Mouse (Mus musculus): ENCODE data around the gene Kdsr.

The Kdsr gene

DNA sequence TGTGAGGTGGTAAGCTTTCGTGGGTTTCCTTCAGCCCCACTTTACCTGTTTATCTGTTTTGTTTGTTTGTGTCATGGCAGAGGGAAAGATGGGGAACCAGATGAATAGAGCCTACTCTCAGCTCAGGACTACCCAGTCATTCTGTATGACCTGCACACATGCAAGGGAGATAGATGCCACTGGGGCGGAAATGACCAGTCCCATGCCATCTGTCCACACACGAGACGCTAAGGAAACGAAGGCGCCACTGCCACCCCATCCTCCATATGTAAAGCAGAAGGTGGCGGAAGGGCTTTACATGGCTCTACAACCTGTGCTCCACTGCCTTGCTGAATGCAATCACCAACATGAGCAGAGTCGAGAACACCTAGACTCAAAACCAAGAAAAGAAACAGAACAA is 23.3 kb downstream of the Kdsr start:
- no peak for DNase-seq

DNA sequence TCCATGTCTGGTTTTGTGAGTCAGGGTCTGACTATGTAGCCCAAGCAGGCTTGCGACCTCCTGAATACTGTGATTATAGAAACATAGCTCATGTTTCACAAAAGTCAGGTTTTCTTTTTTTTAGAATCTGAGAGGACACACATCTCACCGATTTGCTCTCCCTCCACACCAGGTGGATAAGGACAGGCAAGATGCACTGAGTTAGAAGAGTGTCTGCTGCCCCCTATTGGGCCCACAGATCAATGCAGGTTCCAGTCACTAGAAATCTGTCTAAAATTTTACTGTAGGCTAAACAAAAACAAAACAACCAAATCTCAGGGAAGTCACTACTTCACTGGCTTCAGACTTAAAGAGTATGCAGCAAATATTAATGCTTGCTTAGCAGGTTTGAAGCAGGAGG is 23.9 kb downstream of the Kdsr start:
- peak; percentile 71 for DNase-seq

- no peak for DNase-seq
Observed at GRCm38 (mm10) chr1:106722061-106722460, 37.5 kb downstream of the Kdsr start.

DNA sequence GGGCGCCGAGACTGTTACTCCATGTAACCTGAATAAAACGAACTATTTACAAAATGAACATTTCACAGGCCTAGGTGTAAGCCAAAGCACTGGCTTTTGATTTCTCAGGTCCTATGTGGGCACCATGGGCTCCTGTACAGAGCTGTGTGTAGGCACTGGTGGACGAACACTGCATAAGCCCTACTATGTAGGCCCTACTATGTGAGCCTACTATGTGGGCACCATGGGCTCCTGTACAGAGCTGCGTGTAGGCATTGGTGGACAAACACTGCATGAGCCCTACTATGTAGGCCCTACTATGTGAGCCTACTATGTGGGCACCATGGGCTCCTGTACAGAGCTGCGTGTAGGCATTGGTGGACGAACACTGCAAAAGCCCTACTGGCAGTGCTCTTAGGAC is 41.8 kb downstream of the Kdsr start:
- DNase-seq: peak; percentile 32

DNA sequence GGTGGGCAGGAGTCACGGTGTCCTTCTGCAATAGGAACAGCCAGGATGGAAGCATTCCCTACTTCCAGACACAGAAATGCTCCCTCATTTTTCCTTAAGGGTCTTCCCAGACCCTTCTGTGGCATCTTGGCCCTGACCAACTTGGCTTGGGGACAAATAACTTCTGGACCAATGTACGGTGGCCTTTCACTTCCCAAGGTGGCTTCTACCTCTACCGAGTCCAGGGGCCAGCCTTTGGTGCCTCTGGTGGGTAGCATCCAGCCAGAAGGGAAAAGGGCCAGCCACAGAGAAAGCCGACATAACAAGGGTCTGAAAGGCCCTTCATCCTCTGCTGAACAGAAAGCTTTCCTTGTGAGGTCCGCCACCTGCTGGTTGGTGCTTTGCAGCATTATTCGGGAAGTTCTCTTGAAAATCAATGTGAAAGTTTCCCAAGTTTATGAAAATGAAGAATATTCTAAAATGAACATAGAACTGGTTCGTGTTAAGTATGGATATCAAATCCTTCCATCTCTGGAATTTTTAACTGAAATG is 42.4 kb downstream of the Kdsr start:
- peak; percentile 89 for DNase-seq

- DNase-seq: no peak
Observed at GRCm38 (mm10) chr1:106716141-106716540, 43.4 kb downstream of the Kdsr start.

DNA sequence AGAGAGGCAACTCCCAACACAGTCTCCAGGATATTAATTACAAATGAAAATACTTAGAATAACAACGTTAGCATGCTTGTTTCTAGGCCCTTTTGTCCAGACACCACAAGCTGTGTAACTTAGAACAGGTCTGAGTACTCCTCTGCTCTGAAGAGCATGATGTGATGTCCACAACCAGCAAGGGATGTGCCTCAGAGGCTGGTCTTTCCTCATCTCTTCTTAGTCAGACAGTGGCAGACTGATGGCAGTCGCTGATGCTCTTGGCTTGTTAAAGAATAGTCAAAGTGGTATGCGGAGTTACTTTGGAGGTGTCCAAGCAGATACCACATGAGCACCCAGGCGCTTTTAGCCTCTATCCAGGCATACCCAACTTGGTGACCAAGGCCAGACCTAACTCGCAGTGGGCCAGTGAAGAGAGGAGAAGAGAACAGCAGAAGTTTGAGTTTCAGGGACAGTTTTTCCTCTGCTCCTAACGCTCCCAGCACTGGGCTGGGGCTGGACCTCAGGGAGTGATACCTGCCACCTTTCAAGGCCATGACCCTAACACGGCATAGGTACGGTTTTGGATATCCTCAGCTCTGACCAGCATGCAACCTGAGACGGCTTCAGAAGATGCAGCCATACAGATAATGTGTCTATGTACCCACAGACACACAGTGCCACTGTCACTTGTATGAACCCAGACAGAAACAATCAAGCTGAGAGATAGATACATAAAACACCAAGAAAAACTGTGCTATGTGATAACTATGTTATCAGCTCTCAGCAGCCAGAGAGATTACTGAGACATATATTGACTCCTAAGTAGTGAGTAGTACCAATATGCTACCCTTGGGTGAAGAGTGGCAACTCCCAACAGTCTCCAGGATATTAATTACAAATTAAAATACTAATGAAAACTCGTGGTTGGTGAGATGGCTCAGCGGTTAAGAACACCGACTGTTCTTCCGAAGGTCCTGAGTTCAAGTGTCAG is 44.1 kb downstream of the Kdsr start:
- DNase-seq: no peak

DNA sequence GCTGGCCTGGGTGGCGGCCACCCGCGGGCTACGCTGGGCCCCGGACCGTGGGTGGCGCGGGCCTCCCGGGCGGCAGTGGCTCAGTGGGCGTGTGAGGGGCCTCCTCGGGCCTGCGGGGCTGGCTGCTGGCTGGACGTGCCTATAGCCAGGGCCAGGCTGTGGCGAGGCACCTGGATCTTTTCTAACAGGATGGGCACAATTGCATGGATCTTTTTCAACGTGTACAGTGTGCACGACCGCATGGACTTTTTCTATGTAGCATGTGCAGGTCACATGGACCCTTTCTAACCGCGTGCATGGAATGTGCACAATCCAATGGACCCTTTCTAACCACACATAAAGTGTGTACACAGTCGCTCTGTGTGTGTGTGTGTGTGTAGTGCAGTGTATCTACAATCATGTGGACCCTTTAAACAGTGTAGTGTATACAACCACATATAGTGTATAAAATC is 45.0 kb downstream of the Kdsr start:
- DNase-seq: no peak

DNA sequence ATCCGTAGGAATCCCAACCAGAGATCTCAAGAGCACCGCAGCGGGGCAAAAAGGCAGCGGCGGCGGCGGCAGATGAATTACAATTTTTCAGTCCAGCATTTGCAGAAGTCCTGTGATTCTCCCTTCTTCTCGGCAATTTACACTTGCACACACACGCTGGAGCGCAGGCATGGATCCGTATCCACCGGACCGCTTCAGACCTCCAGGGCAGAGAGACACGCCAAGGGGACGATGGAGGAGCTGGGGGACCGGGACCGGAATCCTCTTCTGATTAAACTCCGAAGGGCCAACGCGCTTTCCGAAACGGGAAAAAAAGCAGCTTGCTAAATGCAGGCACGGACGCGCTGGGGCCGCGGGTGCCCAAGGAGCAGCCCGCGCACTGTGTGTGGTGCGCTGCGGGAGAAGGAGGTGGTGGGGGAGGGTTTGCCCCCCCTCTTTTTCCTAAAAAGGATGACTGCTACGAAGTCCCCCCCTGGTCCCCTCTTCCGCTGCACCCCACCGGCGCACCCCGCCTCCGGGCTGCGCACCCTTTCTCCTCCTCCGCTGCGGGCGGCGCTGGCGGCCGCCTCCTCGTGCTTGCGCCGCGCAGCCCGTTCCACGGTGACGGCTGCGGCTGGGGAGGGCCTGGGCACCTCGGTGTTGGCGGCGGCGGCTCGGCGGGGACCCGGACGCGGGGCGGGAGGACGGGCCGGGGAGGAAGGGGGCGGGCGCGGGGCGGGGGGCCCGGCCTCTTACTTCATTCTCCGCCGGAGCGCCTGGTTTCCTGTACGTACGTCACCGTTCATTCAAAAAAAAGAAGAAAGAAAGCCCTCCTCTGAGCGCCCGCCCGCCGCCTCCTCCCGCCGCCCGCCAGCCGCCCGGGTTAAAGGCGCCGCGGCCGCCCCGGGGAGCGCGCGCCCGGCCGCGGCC is 45.7 kb downstream of the Kdsr start, which contains the start of gene Bcl2:
Gene Bcl2 (minus strand): TSS at position 654 of the 909 bp plus-strand sequence.
- DNase-seq: peak; percentile 86

DNA sequence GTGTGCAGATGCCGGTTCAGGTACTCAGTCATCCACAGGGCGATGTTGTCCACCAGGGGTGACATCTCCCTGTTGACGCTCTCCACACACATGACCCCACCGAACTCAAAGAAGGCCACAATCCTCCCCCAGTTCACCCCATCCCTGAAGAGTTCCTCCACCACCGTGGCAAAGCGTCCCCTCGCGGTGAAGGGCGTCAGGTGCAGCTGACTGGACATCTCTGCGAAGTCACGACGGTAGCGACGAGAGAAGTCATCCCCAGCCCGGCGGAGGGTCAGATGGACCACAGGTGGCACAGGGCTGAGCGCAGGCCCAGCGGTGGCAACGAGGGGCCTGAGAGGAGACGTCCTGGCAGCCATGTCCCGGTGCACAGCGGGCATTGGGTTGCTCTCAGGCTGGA is 47.2 kb downstream of the Kdsr start:
- DNase-seq: peak; percentile 83

GRCm38 (mm10) chr1:106711356-106712125 is 48.0 kb downstream of the Kdsr start:
- DNase-seq: no peak

- no peak for DNase-seq
Observed at GRCm38 (mm10) chr1:106710202-106710601, 49.3 kb downstream of the Kdsr start.

- no peak for DNase-seq
Observed at GRCm38 (mm10) chr1:106707036-106707880, 52.3 kb downstream of the Kdsr start.

GRCm38 (mm10) chr1:106703183-106703582 is 56.3 kb downstream of the Kdsr start:
- DNase-seq: no peak

- no peak for DNase-seq
Observed at GRCm38 (mm10) chr1:106702471-106703175, 56.9 kb downstream of the Kdsr start.

GRCm38 (mm10) chr1:106700520-106701114 is 58.9 kb downstream of the Kdsr start:
- DNase-seq: no peak

DNA sequence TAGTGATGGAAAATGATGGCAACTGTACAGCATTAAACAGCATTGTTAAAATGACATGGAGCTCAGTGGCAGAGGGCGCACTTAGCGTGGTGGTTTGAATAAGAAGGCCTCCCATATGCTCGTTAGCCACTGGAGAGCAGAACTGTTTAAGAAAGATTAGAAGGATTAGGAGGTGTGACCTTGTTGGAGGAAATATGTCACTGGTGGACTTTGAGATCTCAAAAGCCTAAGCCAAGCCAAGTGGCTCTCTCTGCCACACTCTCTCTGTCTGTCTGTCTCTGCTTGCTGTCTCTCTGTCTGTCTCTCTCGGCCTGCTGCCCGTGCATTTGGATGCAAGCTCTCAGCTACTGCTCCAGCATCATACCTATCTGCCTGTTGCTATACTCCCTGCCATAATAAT is 63.1 kb downstream of the Kdsr start:
- no peak for DNase-seq

DNA sequence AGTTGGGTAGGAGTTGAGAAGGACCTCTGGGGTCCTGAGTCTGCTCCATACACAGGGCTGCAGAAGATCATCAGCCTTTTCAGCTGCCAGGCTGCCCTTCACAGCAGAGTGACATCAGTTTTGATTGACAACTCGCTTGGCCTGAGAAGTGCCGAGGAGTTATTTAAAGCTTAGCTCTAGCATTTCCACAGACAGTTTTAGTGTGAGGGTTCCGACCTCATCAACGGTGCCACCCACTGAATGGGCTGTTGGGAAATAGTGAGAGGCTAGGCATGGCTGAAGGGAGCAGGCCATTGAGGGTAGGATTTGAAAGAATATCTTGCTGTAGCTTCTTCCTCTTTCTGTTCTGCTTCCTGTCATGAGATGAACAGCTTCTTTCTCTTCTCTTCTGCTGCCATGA is 63.9 kb downstream of the Kdsr start:
- DNase-seq: no peak

GRCm38 (mm10) chr1:106694316-106694715 is 65.2 kb downstream of the Kdsr start:
- no peak for DNase-seq

GRCm38 (mm10) chr1:106692599-106692998 is 66.9 kb downstream of the Kdsr start:
- no peak for DNase-seq
